9 mouse cellular contexts compared by ENCODE assay signal in the genomic region with DNA sequence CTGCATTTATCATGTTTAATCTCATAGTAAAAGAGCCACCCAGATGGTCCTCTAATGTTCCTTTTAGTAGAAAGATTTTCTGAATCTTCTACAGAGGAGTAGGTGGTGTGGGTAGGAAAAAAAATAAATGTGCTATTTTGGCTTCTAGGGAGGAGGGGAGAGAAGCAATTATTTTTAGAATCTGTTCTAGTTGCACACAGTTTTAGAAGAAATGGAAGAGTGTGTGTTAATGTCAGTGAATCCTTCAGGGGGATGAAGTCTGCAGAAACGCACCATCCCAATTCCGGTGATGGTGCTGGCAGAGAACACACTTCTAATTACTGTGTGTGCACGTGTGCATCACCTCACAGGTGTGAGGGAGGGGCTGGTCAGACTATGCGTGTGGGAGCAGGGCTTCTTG.
DNase-seq lines count a peak whose midpoint lies in the region; TF ChIP-seq lines count a peak whose summit lies in the region.
"Had no signal": no experiment of that assay in that cellular context is flagged by ENCODE, and none has a peak within 500 bp of the region (broad histone marks: within the 10 kb centered on the region; RNA-seq: fewer than 3 reads in every experiment).

No protein-coding gene starts in this region.

- H3K4me1 ChIP-seq in heart, adult 2 months (ENCODE audit: control insufficient read depth, insufficient read depth, low read length), result peaks cover 5% of the 10 kb centered on the region
- H3K4me1 ChIP-seq in cortical plate, adult 2 months (ENCODE audit: control insufficient read depth, insufficient read depth, low read length), result peaks cover 7% of the 10 kb centered on the region
- H3K4me1 ChIP-seq in embryonic fibroblast, embryonic 13.5 days (ENCODE audit: control insufficient read depth, insufficient read depth, low read length), result peaks cover 6% of the 10 kb centered on the region

- no peaks in the 10 kb centered on the region for H3K79me2 ChIP-seq in heart, adult 2 months (replicated peaks; ENCODE audit: control insufficient read depth, insufficient read depth, low read length)

- no peak for TF ChIP-seq CTCF in heart, adult 2 months (IDR thresholded peaks at IDR 0.05)
- TF ChIP-seq CTCF in cortical plate, adult 2 months (IDR thresholded peaks at IDR 0.05; ENCODE audit: extremely low read depth, insufficient read depth, low read length), result no peak
- no peak for TF ChIP-seq CTCF in embryonic fibroblast, embryonic 13.5 days (IDR thresholded peaks at IDR 0.05; ENCODE audit: borderline replicate concordance, insufficient read depth, low read length)

- no peak overlapping the region for H3K4me3 ChIP-seq in heart, adult 2 months
- H3K4me3 ChIP-seq in cortical plate, adult 2 months (ENCODE audit: insufficient read depth, low read length), result no peak overlapping the region
- no peak overlapping the region for H3K4me3 ChIP-seq in embryonic fibroblast, embryonic 13.5 days (ENCODE audit: insufficient read depth, low read length)
- H3K4me3 ChIP-seq: megakaryocyte, embryonic 14.5 days had no signal

- no peaks in the 10 kb centered on the region for H3K27me3 ChIP-seq in heart, adult 2 months (ENCODE audit: control insufficient read depth, insufficient read depth, low read length)
- H3K27me3 ChIP-seq: megakaryocyte, embryonic 14.5 days had no signal

- WGBS in heart, adult 2 months, result 62% methylated on average over 4 of the region's 4 CpGs

- no peak for DNase-seq in heart, adult 2 months
- DNase-seq in heart, adult 18-20 months, result no peak
- DNase-seq in left cerebral cortex, adult 11 months (ENCODE audit: low spot score), result peak; percentile 40
- no peak for DNase-seq in left cerebral cortex, postnatal 4 days
- DNase-seq in T-cell, adult 2 months (ENCODE audit: low spot score), result no peak
- DNase-seq: thymus, adult 18-20 months had no signal

- no peak overlapping the region for H3K9ac ChIP-seq in heart, adult 2 months (ENCODE audit: low read depth, low read length)

- no peak for TF ChIP-seq POLR2A in heart, adult 2 months (IDR thresholded peaks at IDR 0.05; ENCODE audit: insufficient read depth, low read depth, low read length)
- no peak for TF ChIP-seq POLR2A in cortical plate, adult 2 months (IDR thresholded peaks at IDR 0.05; ENCODE audit: extremely low read depth, insufficient read depth, low read length)
- no peak for TF ChIP-seq POLR2A in embryonic fibroblast, embryonic 13.5 days (IDR thresholded peaks at IDR 0.05; ENCODE audit: low read depth, low read length)

- peak overlapping the region; percentile 63; the same call in 1 of the 2 replicates for H3K27ac ChIP-seq in heart, adult 2 months
- 0 out of 2 replicates have a peak overlapping the region, but pooled peaks have one; percentile 12 for H3K27ac ChIP-seq in cortical plate, adult 2 months (ENCODE audit: insufficient read depth, low read length)
- peak overlapping the region; percentile 98 for H3K27ac ChIP-seq in embryonic fibroblast, embryonic 13.5 days (ENCODE audit: insufficient read depth, low read length)

- TF ChIP-seq EP300 in heart, adult 2 months (IDR thresholded peaks at IDR 0.05; ENCODE audit: insufficient read depth, low read depth, low read length), result no peak

- peaks cover 3% of the 10 kb centered on the region for H3K36me3 ChIP-seq in heart, adult 2 months (ENCODE audit: control insufficient read depth, insufficient read depth, low read length)

- intact Hi-C loops in heart, adult 2 months (cut with DNase I), result loop anchor here (5.0 kb wide), 2 partner anchors 89 to 104 kb away; no protein-coding TSS in a partner anchor
- intact Hi-C loops in left cerebral cortex, postnatal 4 days (cut with DNase I), result loop anchor here (5.0 to 10.0 kb wide), 2 partner anchors 179 to 287 kb away; no protein-coding TSS in a partner anchor

Comparison
In these comparisons a context has a peak if more than half of its experiments do, and no peak if none do; other contexts are left out.
1. H3K27ac ChIP-seq: peak in every context shown above with its lines; median percentile 98 in embryonic fibroblast, embryonic 13.5 days; 63 in heart, adult 2 months; 12 in cortical plate, adult 2 months.